ENCODE assay signal across 8 mouse cellular contexts in genomic region chr1:52170057-52170456, GRCm38 (mm10). TPM values are rescaled to one million over a fixed set of nuclear protein-coding genes. Genes with fewer than 3 reads are reported as not detected.
A peak's percentile ranks its signal among the peaks of the same experiment; 100 is the strongest.
DNase-seq lines count a peak whose midpoint lies in the region; ATAC-seq and TF ChIP-seq lines count a peak whose summit lies in the region.

No protein-coding gene starts in this region.

- H3K4me2 ChIP-seq in embryonic facial prominence, embryonic 14.5 days (ENCODE audit: low read depth, low read length) = no peak overlapping the region
- no peak overlapping the region; the same call in 1 of the 2 replicates for H3K4me2 ChIP-seq in liver, embryonic 11.5 days

- peak; percentile 51; the same call in 1 of the 2 replicates for TF ChIP-seq CTCF in spleen, adult 2 months (IDR thresholded peaks at IDR 0.05; ENCODE audit: extremely low read depth, insufficient read depth, insufficient read length, insufficient replicate concordance)

- WGBS in spleen, adult 2 months = 24% methylated on average over 3 of the region's 3 CpGs
- WGBS in embryonic facial prominence, embryonic 14.5 days = 13% methylated on average over 3 of the region's 3 CpGs
- 6% methylated on average over 3 of the region's 3 CpGs for WGBS in liver, embryonic 11.5 days

- no peak for TF ChIP-seq POLR2A in spleen, adult 2 months (IDR thresholded peaks at IDR 0.05; ENCODE audit: low read depth, low read length)

- no peaks in the 10 kb centered on the region for H3K4me1 ChIP-seq in spleen, adult 2 months (ENCODE audit: control insufficient read depth, insufficient read depth, insufficient read length)
- no peaks in the 10 kb centered on the region for H3K4me1 ChIP-seq in embryonic facial prominence, embryonic 14.5 days (ENCODE audit: control insufficient read depth, insufficient read depth, low read length)
- peaks cover 2% of the 10 kb centered on the region; the same call in 1 of the 2 replicates for H3K4me1 ChIP-seq in liver, embryonic 11.5 days (replicated peaks; ENCODE audit: control insufficient read depth, insufficient read depth, low read length)

- H3K27me3 ChIP-seq in spleen, adult 2 months (ENCODE audit: control insufficient read depth, insufficient read depth, low read length) = no peaks in the 10 kb centered on the region
- no peaks in the 10 kb centered on the region for H3K27me3 ChIP-seq in embryonic facial prominence, embryonic 14.5 days (replicated peaks; ENCODE audit: control insufficient read depth, insufficient read depth, low read length)
- no peaks in the 10 kb centered on the region for H3K27me3 ChIP-seq in liver, embryonic 11.5 days (replicated peaks; ENCODE audit: control insufficient read depth, insufficient read depth, low read length)
- H3K27me3 ChIP-seq in splenic B cell, adult 2 months (ENCODE audit: control insufficient read depth, insufficient read depth, low read length, poor library complexity, severe bottlenecking) = no peaks in the 10 kb centered on the region

- 0 out of 2 replicates have a peak, but pooled peaks have one; percentile 21 for ATAC-seq in embryonic facial prominence, embryonic 14.5 days (ENCODE audit: low read depth)
- ATAC-seq in liver, embryonic 11.5 days (replicated peaks; ENCODE audit: low FRiP score) = peak; percentile 71

- peak; percentile 18 to 29 for DNase-seq in cerebellum, postnatal 36 days
- no peak for DNase-seq in cerebellum, adult 11-12 months
- peak; percentile 27 to 28 for DNase-seq in spleen, adult 2 months (ENCODE audit: low read depth in 1 of 2, low spot score in 2 of 2)
- no peak for DNase-seq in spleen, adult 12 weeks (ENCODE audit: low spot score)
- DNase-seq in embryonic facial prominence, embryonic 14.5 days (ENCODE audit: low spot score) = peak; percentile 28
- DNase-seq in liver, embryonic 11.5 days (ENCODE audit: low spot score) = no peak
- peak; percentile 71 for DNase-seq in splenic B cell, adult 2 months (ENCODE audit: low read depth, low spot score)
- DNase-seq in urinary bladder, postnatal 36 days (ENCODE audit: low spot score in 2 of 2) = no peak

- no peak overlapping the region for H3K4me3 ChIP-seq in spleen, adult 2 months (ENCODE audit: extremely low read depth, insufficient read depth, insufficient read length)
- no peak overlapping the region for H3K4me3 ChIP-seq in embryonic facial prominence, embryonic 14.5 days (ENCODE audit: low read depth, low read length)
- no peak overlapping the region for H3K4me3 ChIP-seq in liver, embryonic 11.5 days (ENCODE audit: low read depth, low read length)

- no peaks in the 10 kb centered on the region for H3K9me3 ChIP-seq in embryonic facial prominence, embryonic 14.5 days (ENCODE audit: control insufficient read depth, low read length)
- no peaks in the 10 kb centered on the region for H3K9me3 ChIP-seq in liver, embryonic 11.5 days (ENCODE audit: control insufficient read depth, low read length)

- peaks cover 11% of the 10 kb centered on the region for H3K36me3 ChIP-seq in spleen, adult 2 months (ENCODE audit: control insufficient read depth, insufficient read depth, low read length)
- H3K36me3 ChIP-seq in embryonic facial prominence, embryonic 14.5 days (ENCODE audit: control insufficient read depth, insufficient read depth, low read length) = no peaks in the 10 kb centered on the region
- no peaks in the 10 kb centered on the region; the same call in 1 of the 2 replicates for H3K36me3 ChIP-seq in liver, embryonic 11.5 days (ENCODE audit: control insufficient read depth, insufficient read depth, low read length)
- H3K36me3 ChIP-seq in splenic B cell, adult 2 months (ENCODE audit: control insufficient read depth, insufficient read depth, low read length, poor library complexity, severe bottlenecking) = peaks cover 8% of the 10 kb centered on the region; the same call in 1 of the 2 replicates

- H3K27ac ChIP-seq in spleen, adult 2 months (ENCODE audit: insufficient read depth, low read length) = no peak overlapping the region
- H3K27ac ChIP-seq in embryonic facial prominence, embryonic 14.5 days (replicated peaks; ENCODE audit: low read depth, low read length) = no peak overlapping the region
- no peak overlapping the region for H3K27ac ChIP-seq in liver, embryonic 11.5 days (ENCODE audit: low read depth, low read length)

- H3K9ac ChIP-seq in embryonic facial prominence, embryonic 14.5 days (ENCODE audit: low read depth, low read length) = no peak overlapping the region
- no peak overlapping the region for H3K9ac ChIP-seq in liver, embryonic 11.5 days (ENCODE audit: low read depth, low read length)

RNA-seq across cellular contexts. Expression of gene Stat1, which starts 50.8 kb away (rescaled TPM):
- polyA plus RNA-seq in spleen, adult 2 months (2012; rRNA removed) = 95.0 and 182 TPM in 2 replicates
- polyA plus RNA-seq in embryonic facial prominence, embryonic 14.5 days (2014; fragmentation: Nextera tagmentation; extraction: Ambion mirVana) = 21.2 and 24.6 TPM in 2 replicates
- 17.8 and 19.0 TPM in 2 replicates for polyA plus RNA-seq in liver, embryonic 11.5 days (2014; fragmentation: Nextera tagmentation; extraction: Ambion mirVana)

Comparison
In these comparisons a context has a peak if more than half of its experiments do, and no peak if none do; other contexts are left out.
1. DNase-seq: peak in cerebellum, postnatal 36 days (2 of 2), spleen, adult 2 months (2 of 2), embryonic facial prominence, embryonic 14.5 days (single experiment) and splenic B cell, adult 2 months (single experiment); none in cerebellum, adult 11-12 months (single experiment), spleen, adult 12 weeks (single experiment), liver, embryonic 11.5 days (single experiment) and urinary bladder, postnatal 36 days (0 of 2).